Mouse (Mus musculus): ENCODE results near the gene Rpl10a.

DNA sequence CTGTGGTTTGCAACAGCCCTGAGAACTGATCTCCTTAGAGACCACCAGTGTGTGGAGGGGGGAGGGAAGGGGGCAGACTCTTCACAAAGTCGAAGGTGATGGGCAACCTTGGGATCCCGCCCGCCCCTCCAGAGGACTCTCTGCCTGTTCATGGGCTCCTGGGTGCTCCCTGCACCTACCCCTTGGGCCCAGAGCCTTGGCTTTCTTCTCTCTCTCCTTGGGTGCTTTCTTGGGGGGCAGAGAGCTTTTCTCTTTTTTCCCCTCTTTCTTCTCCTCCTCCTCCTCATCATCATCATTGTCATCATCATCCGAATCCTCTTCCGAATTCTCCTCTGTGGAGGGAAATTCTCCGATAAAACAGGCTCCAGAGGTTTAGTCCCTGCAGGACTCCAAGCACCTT is 35.2 kb downstream of the Rpl10a start:
- TF ChIP-seq POLR2A (IDR thresholded peaks at IDR 0.05; ENCODE audit: control insufficient read depth, extremely low read depth, insufficient read depth, low read length, poor library complexity) (no peak), CTCF (IDR thresholded peaks at IDR 0.05; ENCODE audit: borderline replicate concordance, control insufficient read depth, extremely low read depth, insufficient read depth, low read length, poor library complexity) (no peak)
